Mouse (Mus musculus) small intestine, adult 2 months (tissue): Measurements from ENCODE around the gene Mapk14. TPM values are rescaled to one million over a fixed set of nuclear protein-coding genes. Genes with fewer than 3 reads are reported as not detected.

Experiments used
- H3K27ac ChIP-seq: fragments of 200-500 bp; 2 replicates; pipeline ENCODE4 v1.5.1; 2012; ENCODE audit warnings: low read depth, low read length, control low read depth, inconsistent platforms; ENCODE audit not compliant: insufficient read depth
- H3K27me3 ChIP-seq: fragments of 200-500 bp; 2 replicates; pipeline ENCODE4 v1.6.1; 2012; ENCODE audit warnings: mild to moderate bottlenecking, moderate library complexity, low read length, inconsistent platforms; ENCODE audit not compliant: control insufficient read depth, insufficient read depth
- H3K36me3 ChIP-seq: fragments of 200-500 bp; 2 replicates; pipeline ENCODE4 v1.6.1; 2012; ENCODE audit warnings: mild to moderate bottlenecking, low read length, control low read depth, inconsistent platforms; ENCODE audit not compliant: control insufficient read depth, insufficient read depth
- H3K4me1 ChIP-seq: fragments of 200-500 bp; 2 replicates; pipeline ENCODE4 v1.6.1; 2012; ENCODE audit warnings: low read length, inconsistent platforms, mixed read lengths; ENCODE audit not compliant: control insufficient read depth, insufficient read depth, insufficient read length
- H3K4me3 ChIP-seq: fragments of 200-500 bp; 2 replicates; pipeline ENCODE4 v1.5.1; 2012; ENCODE audit warnings: low read depth, mild to moderate bottlenecking, control low read depth, inconsistent platforms, low read length, moderate library complexity
- CTCF ChIP-seq: fragments of 200-500 bp; IDR thresholded peaks from 2 replicates; pipeline ENCODE4 v1.5.1; 2012; ENCODE audit warnings: low read depth, mild to moderate bottlenecking, control low read depth, inconsistent platforms, low read length, moderate library complexity, mixed read lengths; ENCODE audit not compliant: insufficient replicate concordance, insufficient read length; ENCODE audit errors: extremely low read depth
- POLR2A ChIP-seq: fragments of 200-500 bp; IDR thresholded peaks from 2 replicates; pipeline ENCODE4 v1.6.1; 2012; ENCODE audit warnings: low read depth, mild to moderate bottlenecking, control low read depth, inconsistent platforms, low read length, moderate library complexity
- WGBS: fragments of 180-500 bp; shearing (Covaris S2); methylation state at CpG from one replicate; pipeline ENCODE4 v1.1.7; 2018; 5-methylcytosine and 5-hydroxymethylcytosine counted together
- polyA plus RNA-seq: library from polyadenylated mRNA; depleted of rRNA; stranded (reverse); fragments of >200 nt; gene quantifications from 2 replicates; pipeline ENCODE4 v1.2.3, GENCODE M21; 2012; rRNA removed

Gene Mapk14
- polyA plus RNA-seq = 30.8 and 47.8 TPM in 2 replicates

GRCm38 (mm10) chr17:28690776-28691686 is at the start of gene Mapk14:
Gene Mapk14, plus strand, starts transcription at chr17:28691329.
- H3K36me3 ChIP-seq = peaks cover 1% of the 10 kb centered on the region; the same call in 1 of the 2 replicates
- WGBS = under 1% methylated on average over 86 of the region's 86 CpGs
- H3K27ac ChIP-seq = peak within 1 kb of the TSS; percentile 92
- TF ChIP-seq CTCF = peak; percentile 80
- TF ChIP-seq POLR2A = peak; percentile 96
- no peaks in the 10 kb centered on the region for H3K27me3 ChIP-seq
- peak within 1 kb of the TSS; percentile 90 for H3K4me3 ChIP-seq
- H3K4me1 ChIP-seq = peaks cover 7% of the 10 kb centered on the region

GRCm38 (mm10) chr17:28643697-28644096 is 47.4 kb upstream of the Mapk14 start:
- H3K27ac ChIP-seq = no peak overlapping the region
- no peak overlapping the region for H3K4me3 ChIP-seq

GRCm38 (mm10) chr17:28644112-28644511 is 47.0 kb upstream of the Mapk14 start:
- no peaks in the 10 kb centered on the region for H3K36me3 ChIP-seq
- no peak for TF ChIP-seq POLR2A
- no peak for TF ChIP-seq CTCF
- no peak overlapping the region for H3K27ac ChIP-seq
- no peaks in the 10 kb centered on the region for H3K4me1 ChIP-seq
- WGBS = 17% methylated on average over 4 of the region's 4 CpGs
- H3K27me3 ChIP-seq = no peaks in the 10 kb centered on the region
- no peak overlapping the region for H3K4me3 ChIP-seq

More at GRCm38 (mm10) chr17:28643697-28644096, 47.4 kb upstream of the Mapk14 start:
- H3K36me3 ChIP-seq = no peaks in the 10 kb centered on the region
- TF ChIP-seq POLR2A (no peak), CTCF (no peak)
- no peaks in the 10 kb centered on the region for H3K27me3 ChIP-seq
- H3K4me1 ChIP-seq = no peaks in the 10 kb centered on the region
- WGBS = 26% methylated on average over 3 of the region's 3 CpGs

- Histone ChIP-seq H3K27ac (no peak overlapping the region), H3K36me3 (no peaks in the 10 kb centered on the region), H3K4me1 (no peaks in the 10 kb centered on the region), H3K27me3 (no peaks in the 10 kb centered on the region), H3K4me3 (no peak overlapping the region)
- WGBS = 58% methylated on average over 3 of the region's 3 CpGs
- no peak for TF ChIP-seq CTCF
- TF ChIP-seq POLR2A = no peak
Observed at GRCm38 (mm10) chr17:28646221-28646620, 44.9 kb upstream of the Mapk14 start.

- TF ChIP-seq CTCF = peak; percentile 78; the same call in 1 of the 2 replicates
- no peak for TF ChIP-seq POLR2A
- Histone ChIP-seq H3K27me3 (no peaks in the 10 kb centered on the region), H3K27ac (no peak overlapping the region), H3K4me1 (no peaks in the 10 kb centered on the region), H3K4me3 (no peak overlapping the region), H3K36me3 (no peaks in the 10 kb centered on the region)
- 34% methylated on average over 6 of the region's 6 CpGs for WGBS
Observed at GRCm38 (mm10) chr17:28648607-28649370, 42.3 kb upstream of the Mapk14 start.

GRCm38 (mm10) chr17:28650268-28650667 is 40.9 kb upstream of the Mapk14 start:
- no peak overlapping the region for H3K27ac ChIP-seq
- 79% methylated on average over 3 of the region's 3 CpGs for WGBS
- no peaks in the 10 kb centered on the region for H3K27me3 ChIP-seq
- no peaks in the 10 kb centered on the region for H3K36me3 ChIP-seq
- no peak for TF ChIP-seq CTCF
- no peak for TF ChIP-seq POLR2A
- H3K4me1 ChIP-seq = no peaks in the 10 kb centered on the region
- H3K4me3 ChIP-seq = no peak overlapping the region

GRCm38 (mm10) chr17:28657936-28658335 is 33.2 kb upstream of the Mapk14 start:
- no peak overlapping the region for H3K27ac ChIP-seq
- H3K27me3 ChIP-seq = no peaks in the 10 kb centered on the region
- no peaks in the 10 kb centered on the region for H3K36me3 ChIP-seq
- H3K4me1 ChIP-seq = no peaks in the 10 kb centered on the region; the same call in 1 of the 2 replicates
- no peak for TF ChIP-seq CTCF
- no peak for TF ChIP-seq POLR2A
- no peak overlapping the region for H3K4me3 ChIP-seq
- 9% methylated on average over 4 of the region's 4 CpGs for WGBS
